Mouse (Mus musculus) c-Kit-negative CD71-positive TER-119-positive erythroid progenitor cells, embryonic 14.5 days (primary cell): Measurements from ENCODE around the gene Fut8.

ENCODE experiments used
- DNase-seq: peaks from one replicate; pipeline ENCODE4 v3.0.0-alpha.2; 2013; ENCODE audit warnings: low read depth, low spot score

The Fut8 gene

GRCm38 (mm10) chr12:77305502-77305901, 67.6 kb downstream of the Fut8 start:
- DNase-seq, result no peak

- no peak for DNase-seq
Measured at GRCm38 (mm10) chr12:77306759-77307314, 68.9 kb downstream of the Fut8 start.

GRCm38 (mm10) chr12:77309507-77309906, 71.6 kb downstream of the Fut8 start:
- DNase-seq, result no peak

- no peak for DNase-seq
Measured at GRCm38 (mm10) chr12:77313502-77313901, 75.6 kb downstream of the Fut8 start.

GRCm38 (mm10) chr12:77324142-77324541, 86.2 kb downstream of the Fut8 start:
- DNase-seq, result no peak

GRCm38 (mm10) chr12:77346521-77346920, 108.6 kb downstream of the Fut8 start:
- no peak for DNase-seq

GRCm38 (mm10) chr12:77349543-77349942, 111.6 kb downstream of the Fut8 start:
- DNase-seq, result no peak

- DNase-seq, result no peak
Measured at GRCm38 (mm10) chr12:77415720-77416119, 177.8 kb downstream of the Fut8 start.

GRCm38 (mm10) chr12:77421667-77422393, 183.9 kb downstream of the Fut8 start:
- DNase-seq, result no peak

- DNase-seq, result no peak
Measured at GRCm38 (mm10) chr12:77426093-77426492, 188.2 kb downstream of the Fut8 start.

GRCm38 (mm10) chr12:77428165-77428564, 190.2 kb downstream of the Fut8 start:
- no peak for DNase-seq

GRCm38 (mm10) chr12:77429381-77429780, 191.5 kb downstream of the Fut8 start:
- DNase-seq, result no peak

GRCm38 (mm10) chr12:77436733-77437132, 198.8 kb downstream of the Fut8 start:
- no peak for DNase-seq

- DNase-seq, result no peak
Measured at GRCm38 (mm10) chr12:77450816-77451215, 212.9 kb downstream of the Fut8 start.

- no peak for DNase-seq
Measured at GRCm38 (mm10) chr12:77466178-77466577, 228.3 kb downstream of the Fut8 start.

GRCm38 (mm10) chr12:77479931-77480330, 242.0 kb downstream of the Fut8 start:
- DNase-seq, result no peak

- DNase-seq, result no peak
Measured at GRCm38 (mm10) chr12:77481153-77481552, 243.2 kb downstream of the Fut8 start.

- DNase-seq, result no peak
Measured at GRCm38 (mm10) chr12:77481799-77482198, 243.9 kb downstream of the Fut8 start.

GRCm38 (mm10) chr12:77483180-77483855, 245.4 kb downstream of the Fut8 start:
- DNase-seq, result no peak

GRCm38 (mm10) chr12:77484761-77485160, 246.8 kb downstream of the Fut8 start:
- no peak for DNase-seq

- DNase-seq, result no peak
Measured at GRCm38 (mm10) chr12:77491478-77491877, 253.6 kb downstream of the Fut8 start.

GRCm38 (mm10) chr12:77495781-77496180, 257.9 kb downstream of the Fut8 start:
- DNase-seq, result no peak

- DNase-seq, result no peak
Measured at GRCm38 (mm10) chr12:77498153-77498552, 260.2 kb downstream of the Fut8 start.
